Mouse (Mus musculus) CH12F3 (cell line): ENCODE results near the gene Gm7361.
"Not testable (repeated sequence)": the region's sequence is repeated elsewhere in the genome, so short reads cannot be mapped to it uniquely, and the experiment has no call there.

Experiments
- in situ Hi-C: fragments of 300-500 bp; cut with MboI; formaldehyde crosslinking; loops from 2 replicates; pipeline ENCODE4 v1.14.3; 2020; ENCODE audit warnings: low sequenced_read_pairs

The Gm7361 gene

DNA sequence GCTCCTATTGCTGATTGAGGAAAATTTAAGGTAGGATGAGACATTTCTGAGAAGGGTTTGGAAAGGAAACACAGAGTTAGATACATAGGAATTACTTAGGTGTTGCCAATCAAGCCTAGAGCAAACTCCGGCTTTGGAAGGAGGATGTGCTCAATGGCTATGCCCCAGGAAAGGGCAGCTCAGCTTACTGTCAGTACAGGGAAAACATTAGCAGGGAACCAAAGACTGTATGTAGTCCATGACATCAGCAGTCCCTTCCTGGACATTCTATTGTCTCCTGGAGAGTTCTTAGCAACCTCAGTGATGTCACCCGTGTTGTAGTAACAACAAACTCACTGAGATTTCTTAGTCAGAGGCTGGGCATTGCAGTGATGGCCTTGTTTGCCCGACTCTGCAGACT lies at the start of gene Gm7361:
Gene Gm7361, plus strand, starts transcription at position 301 of the 400 bp plus-strand sequence.
- in situ Hi-C loops, result not testable (repeated sequence)

DNA sequence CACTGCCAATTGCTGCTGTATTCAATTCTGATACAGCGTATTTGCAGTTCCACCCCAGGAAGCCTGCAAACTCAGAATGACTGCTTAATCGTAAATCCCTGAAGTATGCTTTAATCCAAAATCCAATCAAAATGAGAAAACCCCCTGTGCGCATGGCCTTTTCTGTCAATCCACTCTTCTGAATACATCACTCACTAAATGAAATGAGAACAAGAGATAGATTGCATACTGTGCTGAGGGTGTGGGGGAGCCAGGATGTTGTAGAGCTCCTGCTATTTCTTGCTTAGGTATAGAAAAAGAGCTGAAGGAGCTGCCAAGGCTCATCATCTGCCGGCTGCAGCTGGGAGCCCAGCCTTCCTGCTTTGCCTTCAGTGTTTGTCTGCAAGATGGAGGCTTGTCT lies 46.5 kb upstream of the Gm7361 start:
- in situ Hi-C loops, result no loop called here

DNA sequence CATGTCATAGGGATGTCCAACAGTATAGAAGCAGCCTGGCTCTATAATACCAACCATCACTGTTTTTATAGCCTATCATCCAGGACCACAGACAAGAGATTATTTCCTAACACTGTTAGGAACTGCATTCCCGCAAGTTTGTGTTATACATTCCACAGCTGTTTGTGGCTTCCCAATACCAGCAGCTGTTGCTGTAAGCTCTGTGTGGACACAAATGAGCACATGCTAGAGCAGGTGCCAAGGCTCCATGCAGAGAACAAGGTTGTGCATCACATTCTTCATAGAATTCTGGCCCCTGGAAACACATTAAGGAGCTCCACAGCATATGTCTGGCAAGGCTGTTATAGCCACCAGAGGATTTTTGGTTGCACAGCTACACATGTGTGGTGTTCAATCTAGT lies 35.4 kb upstream of the Gm7361 start:
- in situ Hi-C loops, result no loop called here

DNA sequence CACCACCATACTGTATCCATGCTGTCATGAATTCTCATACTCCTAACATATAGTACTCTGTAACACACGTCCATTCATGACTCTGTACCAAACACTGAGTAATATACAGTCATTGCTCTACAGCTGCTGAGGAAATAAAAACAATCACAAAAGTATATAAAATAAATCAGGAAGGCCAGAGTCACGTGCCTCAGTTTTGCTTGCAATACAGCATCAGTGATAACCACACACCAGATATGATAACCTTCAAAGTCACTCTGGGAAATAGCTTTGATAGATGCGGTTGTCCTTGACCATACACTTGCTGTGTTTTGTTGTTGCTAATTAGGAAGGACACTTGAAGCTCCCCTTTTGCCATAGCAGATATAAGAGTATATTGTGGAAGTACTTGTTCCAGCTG lies 9.2 kb downstream of the Gm7361 start:
- in situ Hi-C loops, result not testable (repeated sequence)

DNA sequence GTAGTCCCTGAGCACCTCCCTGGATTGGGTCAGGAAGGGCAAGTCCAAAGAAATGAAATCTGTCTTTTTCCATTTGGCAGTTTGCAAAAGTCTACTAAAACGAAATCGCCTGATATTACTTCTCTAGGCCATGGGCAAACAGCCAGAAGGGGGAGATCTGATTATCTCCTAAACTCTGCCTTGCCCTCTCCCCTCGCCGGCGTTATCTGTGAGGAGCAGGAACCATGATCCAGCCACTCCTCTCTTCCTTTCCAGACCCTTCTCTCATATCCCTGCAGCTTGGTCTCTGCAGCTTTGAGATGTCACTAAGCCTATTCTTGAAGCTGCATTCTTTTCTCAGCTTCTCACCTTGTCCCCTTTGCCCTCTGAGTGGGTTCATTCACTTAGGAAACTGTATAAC lies 22.9 kb downstream of the Gm7361 start:
- in situ Hi-C loops, result no loop called here

DNA sequence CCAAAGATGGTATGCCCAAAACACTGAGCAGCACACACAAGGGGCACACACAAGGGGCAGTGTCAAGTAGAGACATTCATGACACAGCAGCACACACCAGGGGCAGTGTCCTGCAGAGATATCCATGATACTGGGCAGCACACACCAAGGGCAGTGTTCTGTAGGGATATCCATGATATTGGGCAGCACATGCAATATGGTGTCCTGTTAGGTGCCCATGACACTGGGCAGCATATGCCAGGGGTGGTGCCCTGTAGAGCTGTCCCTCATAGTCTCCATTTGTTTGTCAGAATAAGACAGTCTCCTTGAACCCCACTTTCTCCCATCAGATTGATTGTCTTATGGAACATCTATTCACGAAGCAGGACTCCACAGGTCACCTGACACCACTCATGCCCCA lies 24.2 kb downstream of the Gm7361 start:
- in situ Hi-C loops, result no loop called here

DNA sequence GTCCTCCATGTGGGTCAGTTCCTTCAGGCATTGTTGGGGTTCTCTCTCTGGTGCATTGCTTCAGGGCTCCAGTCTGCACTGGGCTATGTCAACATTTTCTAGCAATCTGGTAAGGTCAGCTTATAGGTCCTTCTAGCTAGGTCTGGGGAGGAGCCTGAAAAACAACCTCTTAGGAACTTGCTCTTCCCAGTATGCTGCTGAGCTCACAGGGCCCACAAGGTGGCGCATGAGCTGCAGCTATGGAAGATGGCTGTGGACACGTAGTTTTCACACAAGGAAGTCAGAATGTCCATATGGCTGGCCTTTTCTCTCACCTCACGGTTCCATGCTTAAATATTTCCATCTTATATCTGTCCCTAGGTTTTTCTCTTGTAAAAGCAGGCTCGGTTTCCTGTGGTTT lies 24.8 kb downstream of the Gm7361 start:
- in situ Hi-C loops, result no loop called here

DNA sequence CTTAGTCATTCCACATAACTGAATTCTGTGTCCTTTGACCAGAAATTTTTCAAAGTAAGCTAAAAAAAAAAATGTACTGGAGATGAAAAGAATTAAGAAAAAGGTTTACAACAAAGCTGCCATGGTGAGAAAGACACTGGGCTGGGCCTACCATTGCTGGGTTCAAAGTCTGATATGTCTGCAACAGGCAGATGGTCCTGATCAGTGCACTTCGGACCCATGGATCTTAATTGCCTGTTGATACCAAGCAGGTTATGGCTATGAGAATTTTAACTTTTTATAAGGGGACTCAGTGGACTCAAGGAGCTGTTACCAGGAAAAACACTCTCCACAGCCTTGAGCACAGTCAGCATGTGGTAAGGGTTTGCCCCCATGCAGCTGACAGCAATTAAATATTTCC lies 25.9 kb downstream of the Gm7361 start:
- in situ Hi-C loops, result no loop called here

DNA sequence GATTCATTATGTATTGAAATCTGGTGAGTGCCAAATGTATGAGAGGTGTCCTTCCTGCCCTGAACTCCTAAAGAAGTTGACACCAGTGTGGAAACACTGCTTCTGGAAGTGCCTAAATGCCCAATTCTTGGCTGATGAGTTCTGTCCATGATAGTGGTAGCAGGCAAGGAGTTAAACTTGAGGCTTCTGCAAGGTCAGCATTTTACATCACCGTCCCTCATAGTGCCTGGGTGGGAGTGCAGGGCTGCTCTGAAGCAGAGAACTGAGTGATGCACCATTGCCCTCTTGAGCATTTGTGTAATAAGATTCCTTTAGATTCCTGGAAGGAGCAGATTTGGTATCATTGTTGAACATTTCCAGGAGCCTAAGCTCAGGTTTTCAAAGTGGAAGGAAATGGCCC lies 34.1 kb downstream of the Gm7361 start:
- in situ Hi-C loops, result no loop called here

DNA sequence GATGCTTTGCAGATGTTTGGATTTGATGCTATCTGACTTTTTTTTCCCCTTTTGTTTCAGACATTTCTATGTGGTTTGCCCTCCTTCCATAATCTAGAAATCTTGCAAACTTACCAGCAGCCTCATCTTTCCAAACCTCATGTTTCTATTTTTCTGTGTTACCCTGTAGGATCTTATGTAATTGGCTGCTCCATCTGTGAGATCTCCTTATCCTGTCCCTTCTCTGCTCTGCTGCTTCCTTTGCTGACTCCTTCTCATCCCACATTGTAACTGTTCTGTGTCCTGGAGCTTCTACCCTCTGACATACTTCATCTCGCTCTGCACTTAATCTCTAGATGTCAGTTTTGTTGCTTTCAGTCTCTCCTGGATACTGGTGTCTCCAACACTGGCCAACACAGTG lies 35.8 kb downstream of the Gm7361 start:
- in situ Hi-C loops, result no loop called here
